Mouse (Mus musculus): ENCODE results near the gene Alg14. TPM values are rescaled to one million over a fixed set of nuclear protein-coding genes. Genes with fewer than 3 reads are reported as not detected.

Gene Alg14
- total and polyA plus RNA-seq, 3 experiments: 3.2 to 20.1 TPM; not detected in 1

- Histone ChIP-seq H3K27me3 (ENCODE audit: control insufficient read depth in 1 of 2, insufficient read depth in 2 of 2, low read length in 2 of 2) (no peaks in the 10 kb centered on the region), H3K27ac (ENCODE audit: control insufficient read depth, low read depth, low read length) (no peak overlapping the region), H3K4me3 (ENCODE audit: control insufficient read depth in 1 of 2, insufficient read depth in 1 of 2, low read depth in 2 of 2, low read length in 2 of 2) (no peak overlapping the region), H3K36me3 (ENCODE audit: control insufficient read depth in 1 of 2, insufficient read depth in 2 of 2, low read length in 2 of 2) (no peaks in the 10 kb centered on the region), H3K9ac (ENCODE audit: control insufficient read depth, low read depth, low read length, poor library complexity, severe bottlenecking) (no peak overlapping the region), H3K9me3 (replicated peaks; ENCODE audit: insufficient read depth, low read length) (no peaks in the 10 kb centered on the region), H3K4me1 (ENCODE audit: control insufficient read depth in 1 of 2, insufficient read depth in 2 of 2, low read length in 2 of 2) (no peaks in the 10 kb centered on the region), H3K79me2 (ENCODE audit: control insufficient read depth, insufficient read depth, low read length, poor library complexity) (no peaks in the 10 kb centered on the region)
- TF ChIP-seq POLR2AphosphoS2 (IDR thresholded peaks at IDR 0.05; ENCODE audit: low read length): no peak
- no peak for DNase-seq (ENCODE audit: low read depth, low spot score)
Measured at GRCm38 (mm10) chr3:121315498-121315897, 23.9 kb downstream of the Alg14 start.

GRCm38 (mm10) chr3:121319906-121320305, 28.3 kb downstream of the Alg14 start:
- no peak overlapping the region for H3K4me3 ChIP-seq (ENCODE audit: control insufficient read depth in 1 of 2, insufficient read depth in 1 of 2, low read depth in 2 of 2, low read length in 2 of 2)
- H3K27me3 ChIP-seq (ENCODE audit: control insufficient read depth in 1 of 2, insufficient read depth in 2 of 2, low read length in 2 of 2): no peaks in the 10 kb centered on the region
- TF ChIP-seq SMC3 (IDR thresholded peaks at IDR 0.05; ENCODE audit: low read depth, low read length) (no peak), ETS1 (IDR thresholded peaks at IDR 0.05; ENCODE audit: low read depth, low read length) (no peak), MAZ (IDR thresholded peaks at IDR 0.05; ENCODE audit: low read depth, low read length) (no peak), E2F4 (IDR thresholded peaks at IDR 0.05; ENCODE audit: borderline replicate concordance, low read depth, low read length) (no peak), ZC3H11A (IDR thresholded peaks at IDR 0.05; ENCODE audit: low read depth, low read length) (no peak), USF2 (IDR thresholded peaks at IDR 0.05; ENCODE audit: borderline replicate concordance in 1 of 2, insufficient read depth in 1 of 2, low read depth in 1 of 2, low read length in 2 of 2) (no peak)
- no peaks in the 10 kb centered on the region for H3K4me1 ChIP-seq (ENCODE audit: control insufficient read depth in 1 of 2, insufficient read depth in 2 of 2, low read length in 2 of 2)
- no peak overlapping the region for H3K27ac ChIP-seq (ENCODE audit: control insufficient read depth, low read depth, low read length)
- DNase-seq (ENCODE audit: low read depth, low spot score): no peak
- no peaks in the 10 kb centered on the region for H3K79me2 ChIP-seq (ENCODE audit: control insufficient read depth, insufficient read depth, low read length, poor library complexity)
- H3K36me3 ChIP-seq (ENCODE audit: control insufficient read depth in 1 of 2, insufficient read depth in 2 of 2, low read length in 2 of 2): no peaks in the 10 kb centered on the region
- H3K9ac ChIP-seq (ENCODE audit: control insufficient read depth, low read depth, low read length, poor library complexity, severe bottlenecking): no peak overlapping the region
- no peaks in the 10 kb centered on the region for H3K9me3 ChIP-seq (replicated peaks; ENCODE audit: insufficient read depth, low read length)

- Histone ChIP-seq H3K4me3 (ENCODE audit: control insufficient read depth in 1 of 2, insufficient read depth in 1 of 2, low read depth in 2 of 2, low read length in 2 of 2) (no peak overlapping the region), H3K9me3 (replicated peaks; ENCODE audit: insufficient read depth, low read length) (no peaks in the 10 kb centered on the region), H3K27me3 (ENCODE audit: control insufficient read depth in 1 of 2, insufficient read depth in 2 of 2, low read length in 2 of 2) (no peaks in the 10 kb centered on the region), H3K36me3 (ENCODE audit: control insufficient read depth in 1 of 2, insufficient read depth in 2 of 2, low read length in 2 of 2) (no peaks in the 10 kb centered on the region), H3K27ac (ENCODE audit: control insufficient read depth, low read depth, low read length) (no peak overlapping the region), H3K9ac (ENCODE audit: control insufficient read depth, low read depth, low read length, poor library complexity, severe bottlenecking) (no peak overlapping the region), H3K79me2 (ENCODE audit: control insufficient read depth, insufficient read depth, low read length, poor library complexity) (no peaks in the 10 kb centered on the region), H3K4me1 (ENCODE audit: control insufficient read depth in 1 of 2, insufficient read depth in 2 of 2, low read length in 2 of 2) (no peaks in the 10 kb centered on the region)
- no peak for TF ChIP-seq CTCF (IDR thresholded peaks at IDR 0.05 in 2 of 3, conservative IDR thresholded peaks at IDR 0.05 in 1 of 3; ENCODE audit: control insufficient read depth in 1 of 3, insufficient read depth in 1 of 3, low read depth in 2 of 3, low read length in 3 of 3, poor library complexity in 1 of 3, severe bottlenecking in 1 of 3)
- no peak for TF ChIP-seq TBP (IDR thresholded peaks at IDR 0.05; ENCODE audit: low read depth, low read length)
- no peak for TF ChIP-seq MEF2A (IDR thresholded peaks at IDR 0.05; ENCODE audit: extremely low read depth, insufficient replicate concordance, low read depth, low read length, poor library complexity, severe bottlenecking)
- no peak for TF ChIP-seq ZNF384 (IDR thresholded peaks at IDR 0.05; ENCODE audit: low read depth, low read length)
- TF ChIP-seq MYB (IDR thresholded peaks at IDR 0.05; ENCODE audit: low read depth, low read length): no peak
- TF ChIP-seq USF1 (IDR thresholded peaks at IDR 0.05; ENCODE audit: low read depth, low read length): no peak
- no peak for TF ChIP-seq ETS1 (IDR thresholded peaks at IDR 0.05; ENCODE audit: low read depth, low read length)
- no peak for TF ChIP-seq CHD1 (IDR thresholded peaks at IDR 0.05; ENCODE audit: low read depth, low read length)
- TF ChIP-seq KAT2A (conservative IDR thresholded peaks at IDR 0.05; ENCODE audit: low read depth, low read length): no peak
- TF ChIP-seq GATA1 (IDR thresholded peaks at IDR 0.05; ENCODE audit: low read depth, low read length): no peak
- no peak for DNase-seq (ENCODE audit: low read depth, low spot score)
Measured at GRCm38 (mm10) chr3:121320896-121321295, 29.3 kb downstream of the Alg14 start.
